Comparison of ENCODE assay signal across 8 mouse cellular contexts in genomic region chr10:24312191-24312611, GRCm38 (mm10).
DNase-seq lines count a peak whose midpoint lies in the region; ATAC-seq and TF ChIP-seq lines count a peak whose summit lies in the region.

No protein-coding gene starts in this region.

- no peak overlapping the region for H3K9ac ChIP-seq in lung, embryonic 15.5 days

- H3K4me3 ChIP-seq in G1E (ENCODE audit: low read depth, low read length) = no peak overlapping the region
- H3K4me3 ChIP-seq in lung, embryonic 15.5 days = peak overlapping the region; percentile 24

- peak overlapping the region; percentile 43 for H3K4me2 ChIP-seq in lung, embryonic 15.5 days

- H3K4me1 ChIP-seq in G1E (ENCODE audit: insufficient read depth, low read depth, low read length) = no peaks in the 10 kb centered on the region
- H3K4me1 ChIP-seq in lung, embryonic 15.5 days = peaks cover 4% of the 10 kb centered on the region

- 1% methylated on average over 9 of the region's 9 CpGs for WGBS in lung, embryonic 15.5 days

- TF ChIP-seq CTCF in G1E (IDR thresholded peaks at IDR 0.05; ENCODE audit: low read depth, low read length) = no peak

- DNase-seq in G1E (ENCODE audit: low spot score) = peak; percentile 3
- DNase-seq in layer of hippocampus, adult 8-10 months (ENCODE audit: low spot score in 2 of 2) = peak; percentile 54 to 76
- peak; percentile 50 for DNase-seq in ovary, postnatal 14 days (ENCODE audit: low spot score)
- peak; percentile 55 to 61 for DNase-seq in thymus, postnatal 36 days

- no peak overlapping the region for H3K27ac ChIP-seq in lung, embryonic 15.5 days

- H3K27me3 ChIP-seq in G1E (ENCODE audit: insufficient read depth, low read length) = 0 out of 2 replicates have a peak, but pooled peaks cover 4% of the 10 kb centered on the region
- no peaks in the 10 kb centered on the region for H3K27me3 ChIP-seq in lung, embryonic 15.5 days

- no peaks in the 10 kb centered on the region for H3K9me3 ChIP-seq in G1E (replicated peaks)
- no peaks in the 10 kb centered on the region for H3K9me3 ChIP-seq in lung, embryonic 15.5 days

- 0 out of 2 replicates have a peak, but pooled peaks have one; percentile 22 for ATAC-seq in G1E (ENCODE audit: extremely low read depth, insufficient number of reproducible peaks, low FRiP score, poor library complexity, severe bottlenecking)
- peak; percentile 85 for ATAC-seq in cerebellum, adult (ENCODE audit: insufficient number of reproducible peaks, low FRiP score, low TSS enrichment)
- ATAC-seq in frontal cortex, adult (ENCODE audit: low TSS enrichment) = peak; percentile 100
- ATAC-seq in hematopoietic stem cell, adult 5-6 weeks (replicated peaks in 1 of 2; ENCODE audit: insufficient read depth in 1 of 2, low FRiP score in 2 of 2, low TSS enrichment in 1 of 2, low read depth in 1 of 2, poor library complexity in 2 of 2, severe bottlenecking in 2 of 2) = peak; percentile 90 to 97
- ATAC-seq in lung, embryonic 15.5 days (ENCODE audit: borderline replicate concordance, extremely low read depth, low FRiP score, low TSS enrichment) = no peak; the same call in 1 of the 2 replicates

- no peaks in the 10 kb centered on the region for H3K36me3 ChIP-seq in G1E (replicated peaks)
- H3K36me3 ChIP-seq in lung, embryonic 15.5 days = no peaks in the 10 kb centered on the region

Comparison
In these comparisons a context has a peak if more than half of its experiments do, and no peak if none do; other contexts are left out.
1. DNase-seq: peak in every context shown above with its lines; median percentile 65 in layer of hippocampus, adult 8-10 months; 58 in thymus, postnatal 36 days; 50 in ovary, postnatal 14 days; 3 in G1E.